In the genomic region with DNA sequence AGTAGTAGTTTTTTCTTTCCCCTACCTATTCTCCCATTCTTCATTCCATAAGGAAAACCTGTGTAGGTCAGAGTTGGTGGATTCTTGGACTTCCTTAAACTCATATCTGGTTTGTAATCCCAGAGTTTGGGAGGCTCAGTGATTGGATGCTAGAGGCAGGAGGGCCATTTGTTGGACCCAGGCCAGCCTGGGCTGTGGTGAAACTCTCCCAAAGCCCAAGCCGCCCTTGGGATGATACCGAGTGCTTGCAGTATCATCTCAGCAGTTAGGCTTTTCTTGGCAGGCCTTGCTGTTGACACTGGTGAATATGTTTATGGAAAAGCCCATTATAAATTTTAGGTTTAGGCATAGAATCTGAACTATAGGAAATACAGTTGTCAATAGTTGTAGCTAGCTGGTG, we compare ENCODE assay signal across 11 mouse cellular contexts.
DNase-seq lines count a peak whose midpoint lies in the region; ATAC-seq and TF ChIP-seq lines count a peak whose summit lies in the region.
"Had no signal": no experiment of that assay in that cellular context is flagged by ENCODE, and none has a peak within 500 bp of the region (broad histone marks: within the 10 kb centered on the region; RNA-seq: fewer than 3 reads in every experiment).

No protein-coding gene starts in this region.

- H3K27me3 ChIP-seq in hindbrain, postnatal 0 days (ENCODE audit: insufficient read depth, low read length): no peaks in the 10 kb centered on the region
- no peaks in the 10 kb centered on the region for H3K27me3 ChIP-seq in hindbrain, embryonic 16.5 days (replicated peaks; ENCODE audit: control insufficient read depth, insufficient read depth, low read length)
- H3K27me3 ChIP-seq in embryonic facial prominence, embryonic 14.5 days (replicated peaks; ENCODE audit: control insufficient read depth, insufficient read depth, low read length): no peaks in the 10 kb centered on the region
- no peaks in the 10 kb centered on the region for H3K27me3 ChIP-seq in forebrain, postnatal 0 days (ENCODE audit: insufficient read depth, low read length)
- H3K27me3 ChIP-seq: CH12.LX; lung, embryonic 15.5 days had no signal

- DNase-seq in hindbrain, postnatal 0 days (ENCODE audit: low spot score): peak; percentile 47
- peak; percentile 15 for DNase-seq in right cerebral cortex, postnatal 4 days
- DNase-seq in right cerebral cortex, adult 2 months (ENCODE audit: low spot score in 2 of 2): no peak
- peak; percentile 23 for DNase-seq in embryonic facial prominence, embryonic 14.5 days (ENCODE audit: low spot score)
- DNase-seq in forebrain, postnatal 0 days: no peak
- DNase-seq in spleen, postnatal 10 days (ENCODE audit: low spot score in 2 of 2): no peak

- H3K9ac ChIP-seq in hindbrain, postnatal 0 days (replicated peaks; ENCODE audit: low read length): no peak overlapping the region
- H3K9ac ChIP-seq in hindbrain, embryonic 16.5 days (ENCODE audit: low read depth, low read length): no peak overlapping the region
- H3K9ac ChIP-seq in embryonic facial prominence, embryonic 14.5 days (ENCODE audit: low read depth, low read length): no peak overlapping the region
- no peak overlapping the region for H3K9ac ChIP-seq in forebrain, postnatal 0 days
- H3K9ac ChIP-seq: lung, embryonic 15.5 days had no signal

- H3K4me3 ChIP-seq in hindbrain, postnatal 0 days (ENCODE audit: low read length): no peak overlapping the region
- H3K4me3 ChIP-seq in hindbrain, embryonic 16.5 days (ENCODE audit: low read length): no peak overlapping the region
- H3K4me3 ChIP-seq in embryonic facial prominence, embryonic 14.5 days (ENCODE audit: low read depth, low read length): no peak overlapping the region
- no peak overlapping the region for H3K4me3 ChIP-seq in forebrain, postnatal 0 days (ENCODE audit: low read depth, low read length)
- H3K4me3 ChIP-seq: forebrain, embryonic 10.5 days; lung, embryonic 15.5 days had no signal

- H3K4me1 ChIP-seq in hindbrain, postnatal 0 days (ENCODE audit: insufficient read depth, low read length): no peaks in the 10 kb centered on the region
- H3K4me1 ChIP-seq in hindbrain, embryonic 16.5 days (ENCODE audit: control insufficient read depth, insufficient read depth, low read depth, low read length): peaks cover 18% of the 10 kb centered on the region
- H3K4me1 ChIP-seq in embryonic facial prominence, embryonic 14.5 days (ENCODE audit: control insufficient read depth, insufficient read depth, low read length): peaks cover 20% of the 10 kb centered on the region
- H3K4me1 ChIP-seq in forebrain, postnatal 0 days (ENCODE audit: insufficient read depth): 0 out of 2 replicates have a peak, but pooled peaks cover 3% of the 10 kb centered on the region

- H3K36me3 ChIP-seq in hindbrain, postnatal 0 days (ENCODE audit: insufficient read depth, low read length): no peaks in the 10 kb centered on the region
- no peaks in the 10 kb centered on the region for H3K36me3 ChIP-seq in hindbrain, embryonic 16.5 days (ENCODE audit: control insufficient read depth, insufficient read depth, low read length)
- H3K36me3 ChIP-seq in embryonic facial prominence, embryonic 14.5 days (ENCODE audit: control insufficient read depth, insufficient read depth, low read length): no peaks in the 10 kb centered on the region
- no peaks in the 10 kb centered on the region for H3K36me3 ChIP-seq in forebrain, postnatal 0 days (ENCODE audit: insufficient read depth)
- H3K36me3 ChIP-seq: forebrain, embryonic 10.5 days; lung, embryonic 15.5 days had no signal

- no peaks in the 10 kb centered on the region for H3K9me3 ChIP-seq in hindbrain, postnatal 0 days (ENCODE audit: low read length)
- H3K9me3 ChIP-seq in hindbrain, embryonic 16.5 days (ENCODE audit: control insufficient read depth, low read length): no peaks in the 10 kb centered on the region
- no peaks in the 10 kb centered on the region for H3K9me3 ChIP-seq in embryonic facial prominence, embryonic 14.5 days (ENCODE audit: control insufficient read depth, low read length)
- H3K9me3 ChIP-seq in forebrain, postnatal 0 days (ENCODE audit: low read length): no peaks in the 10 kb centered on the region
- H3K9me3 ChIP-seq: forebrain, embryonic 10.5 days; lung, embryonic 15.5 days had no signal

- H3K4me2 ChIP-seq in hindbrain, postnatal 0 days (ENCODE audit: low read depth, low read length): no peak overlapping the region
- no peak overlapping the region for H3K4me2 ChIP-seq in hindbrain, embryonic 16.5 days (ENCODE audit: low read length)
- H3K4me2 ChIP-seq in embryonic facial prominence, embryonic 14.5 days (ENCODE audit: low read depth, low read length): no peak overlapping the region
- H3K4me2 ChIP-seq in forebrain, postnatal 0 days (ENCODE audit: low read depth): no peak overlapping the region
- H3K4me2 ChIP-seq: lung, embryonic 15.5 days had no signal

- WGBS in hindbrain, postnatal 0 days: 39% methylated on average over 2 of the region's 2 CpGs
- 54% methylated on average over 2 of the region's 2 CpGs for WGBS in hindbrain, embryonic 16.5 days
- WGBS in embryonic facial prominence, embryonic 14.5 days: 56% methylated on average over 2 of the region's 2 CpGs
- WGBS in forebrain, postnatal 0 days: 56% methylated on average over 2 of the region's 2 CpGs

- no peak for ATAC-seq in hindbrain, postnatal 0 days
- no peak for ATAC-seq in hindbrain, embryonic 16.5 days
- ATAC-seq in embryonic facial prominence, embryonic 14.5 days (ENCODE audit: low read depth): no peak
- no peak for ATAC-seq in forebrain, postnatal 0 days

- no peak overlapping the region for H3K27ac ChIP-seq in hindbrain, postnatal 0 days
- H3K27ac ChIP-seq in hindbrain, embryonic 16.5 days (ENCODE audit: low read depth, low read length): no peak overlapping the region
- no peak overlapping the region for H3K27ac ChIP-seq in embryonic facial prominence, embryonic 14.5 days (replicated peaks; ENCODE audit: low read depth, low read length)
- H3K27ac ChIP-seq in forebrain, postnatal 0 days (ENCODE audit: low read depth, low read length): no peak overlapping the region
- H3K27ac ChIP-seq: forebrain, embryonic 10.5 days; kidney, postnatal 0 days; lung, embryonic 15.5 days had no signal

- TF ChIP-seq CTCF in hindbrain, postnatal 0 days (IDR thresholded peaks at IDR 0.05; ENCODE audit: low read depth): no peak
- no peak for TF ChIP-seq CTCF in forebrain, postnatal 0 days (IDR thresholded peaks at IDR 0.05; ENCODE audit: low read depth)

Comparison
In these comparisons a context has a peak if more than half of its experiments do, and no peak if none do; other contexts are left out.
1. DNase-seq: peak in hindbrain, postnatal 0 days (single experiment), right cerebral cortex, postnatal 4 days (single experiment) and embryonic facial prominence, embryonic 14.5 days (single experiment); none in right cerebral cortex, adult 2 months (0 of 2), forebrain, postnatal 0 days (single experiment) and spleen, postnatal 10 days (0 of 2).